Mouse (Mus musculus) cerebellum, adult 2 months (tissue): ENCODE data around the gene Blm.

Experiments used
- CTCF ChIP-seq: fragments of 200-500 bp; IDR thresholded peaks from 2 replicates; pipeline ENCODE4 v1.5.1; 2011; ENCODE audit warnings: low read depth, mild to moderate bottlenecking, control low read depth, low read length, moderate library complexity, borderline replicate concordance; ENCODE audit not compliant: insufficient read depth
- POLR2A ChIP-seq: fragments of 200-500 bp; IDR thresholded peaks from 2 replicates; pipeline ENCODE4 v1.6.1; 2011; ENCODE audit warnings: low read length, control low read depth, borderline replicate concordance; ENCODE audit not compliant: insufficient read depth

DNA sequence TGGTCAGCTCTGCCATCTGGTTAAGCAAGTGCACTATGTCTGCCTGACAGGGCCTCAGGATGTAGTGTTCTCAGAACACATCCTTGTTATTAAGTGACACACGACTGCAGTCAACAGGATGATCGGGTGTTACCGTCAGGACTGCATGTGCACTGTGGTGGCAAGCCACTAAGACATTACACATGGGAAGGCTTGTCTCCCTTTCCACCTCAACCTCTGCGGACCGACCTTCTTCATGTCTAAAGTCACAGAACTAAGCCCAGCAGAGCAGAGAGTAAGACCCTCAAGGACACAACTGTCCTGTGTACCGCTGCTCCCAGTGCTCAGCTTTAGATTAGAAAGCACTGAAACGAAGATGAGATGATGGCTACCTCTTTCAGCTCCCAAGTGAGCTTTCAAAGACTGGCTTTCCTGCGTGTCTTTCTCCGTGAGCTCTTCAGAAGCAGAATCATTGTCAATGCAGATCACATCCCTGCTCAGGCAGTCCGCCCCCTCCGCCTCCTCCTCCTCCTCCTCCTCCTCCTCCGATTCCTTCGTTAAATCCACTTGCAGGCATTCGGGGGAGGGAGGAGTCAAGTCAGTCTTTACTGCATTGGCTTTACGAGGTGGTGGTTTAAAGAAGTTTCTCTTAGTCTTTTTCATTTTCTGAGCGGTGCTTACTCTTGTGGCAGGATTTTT is 22.4 kb downstream of the Blm start:
- TF ChIP-seq CTCF (no peak), POLR2A (no peak)
